Mouse (Mus musculus): Measurements from ENCODE around the gene Btnl4.
"Not testable (repeated sequence)": the region's sequence is repeated elsewhere in the genome, so short reads cannot be mapped to it uniquely, and the experiment has no call there.

The Btnl4 gene

DNA sequence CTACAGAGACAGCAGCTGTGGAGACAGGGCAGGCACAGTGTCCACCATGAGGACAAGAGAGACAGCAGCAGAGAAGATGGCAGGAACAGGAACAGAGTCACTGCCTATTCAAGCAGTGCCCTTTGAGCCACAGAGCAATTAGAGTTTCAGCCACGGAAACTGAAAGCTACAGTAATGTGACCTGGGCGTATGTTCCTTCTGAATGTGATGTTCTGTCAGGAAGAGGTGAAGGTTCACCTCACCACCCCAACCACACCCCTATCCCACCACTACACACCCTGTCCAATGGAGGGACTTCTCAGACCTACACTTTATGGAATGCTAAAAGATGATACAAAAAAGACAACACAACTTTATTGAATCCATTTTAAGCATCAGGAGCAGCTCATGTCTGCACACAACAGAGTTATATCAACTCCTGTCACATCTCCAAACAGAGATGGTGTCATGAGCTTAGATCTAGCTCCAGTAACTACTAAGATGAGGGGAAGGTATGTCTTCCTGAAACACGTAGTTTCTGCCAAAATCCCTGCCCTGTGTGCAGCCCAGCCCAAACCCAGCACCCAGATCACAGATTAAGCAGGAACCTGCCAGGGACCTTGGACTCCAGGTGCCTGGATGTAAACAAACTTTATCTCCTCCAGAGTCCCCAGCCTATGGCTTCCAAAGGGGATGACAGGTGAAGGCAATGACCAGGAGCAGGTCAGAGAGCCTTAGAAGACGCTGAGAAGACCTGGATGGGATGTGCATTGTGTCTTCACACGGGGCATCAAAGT, at the start of gene Btnl4:
Gene Btnl4 (minus strand): TSS at position 81 of the 776 bp plus-strand sequence.
- DNase-seq (ENCODE audit: low read depth, low spot score): not testable (repeated sequence)

DNA sequence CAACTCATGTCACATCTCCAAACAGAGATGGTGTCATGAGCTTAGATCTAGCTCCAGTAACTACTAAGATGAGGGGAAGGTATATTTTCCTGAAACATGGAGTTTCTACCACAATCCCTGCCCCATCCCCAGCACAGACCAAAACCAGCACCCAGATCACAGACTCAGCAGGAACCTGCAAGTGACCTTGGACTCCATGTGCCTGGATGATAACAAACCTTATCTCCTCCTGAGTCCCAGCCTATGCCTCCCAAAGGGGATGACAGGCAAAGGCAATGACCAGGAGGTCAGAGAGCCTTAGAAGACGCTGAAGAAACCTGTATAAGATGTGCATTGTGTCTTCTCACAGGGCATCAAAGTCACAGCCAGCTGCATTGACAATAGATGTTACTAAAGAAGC, 41.9 kb upstream of the Btnl4 start:
- DNase-seq (ENCODE audit: low read depth, low spot score): no peak

DNA sequence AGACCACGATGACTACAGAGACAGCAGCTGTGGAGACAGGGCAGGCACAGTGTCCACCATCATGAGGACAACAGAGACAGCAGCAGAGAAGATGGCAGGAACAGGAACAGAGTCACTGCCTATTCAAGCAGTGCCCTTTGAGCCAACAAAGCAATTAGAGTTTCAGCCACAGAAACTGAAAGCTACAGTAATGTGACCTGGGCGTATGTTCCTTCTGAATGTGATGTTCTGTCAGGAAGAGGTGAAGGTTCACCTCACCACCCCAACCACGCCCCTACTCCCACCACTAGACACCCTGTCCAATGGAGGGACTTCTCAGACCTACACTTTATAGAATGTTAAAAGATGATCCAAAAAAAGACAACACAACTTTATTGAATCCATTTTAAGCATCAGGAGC, 41.5 kb upstream of the Btnl4 start:
- not testable (repeated sequence) for DNase-seq (ENCODE audit: low read depth, low spot score)

DNA sequence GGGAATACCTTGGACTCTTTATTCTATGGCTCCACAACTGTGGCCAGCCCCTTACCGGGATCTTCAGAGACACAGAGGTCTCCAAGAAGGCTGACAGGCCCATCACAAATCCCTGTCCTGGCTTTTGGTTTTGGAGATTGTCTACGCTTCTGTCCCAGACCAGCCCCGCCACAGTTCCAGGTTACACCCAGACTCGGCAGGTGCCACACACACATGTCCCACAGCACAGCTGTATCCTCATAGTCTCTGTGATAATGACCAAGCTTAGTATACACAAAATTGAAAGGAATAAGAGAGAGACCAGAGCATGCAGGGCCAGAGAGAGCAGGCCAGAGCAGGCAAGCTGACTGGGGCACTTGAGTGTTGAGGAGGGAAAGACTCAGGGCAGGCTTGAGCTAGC, 40.7 kb upstream of the Btnl4 start:
- DNase-seq (ENCODE audit: low read depth, low spot score): no peak

DNA sequence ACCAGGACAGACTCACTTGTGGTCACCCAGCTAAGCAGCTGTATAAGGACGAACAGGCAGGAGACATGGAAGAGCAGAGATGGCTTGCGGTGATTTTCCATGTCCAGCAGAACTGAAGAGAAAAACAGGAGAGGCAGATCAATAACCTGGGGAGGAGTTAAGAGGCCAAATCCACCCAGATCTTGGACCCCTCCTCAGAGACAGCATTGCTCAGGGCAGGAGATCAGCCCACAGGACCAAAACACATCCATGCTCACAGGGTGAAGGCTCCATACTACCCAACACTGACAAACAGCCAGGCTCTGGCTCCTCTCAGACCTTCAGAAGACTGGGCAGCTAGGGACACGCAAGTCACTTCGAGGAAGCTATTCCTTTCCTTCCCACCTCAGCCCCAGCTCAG, 40.1 kb upstream of the Btnl4 start, which contains the start of gene Btnl6:
Gene Btnl6 (minus strand): TSS at position 101 of the 400 bp plus-strand sequence.
- DNase-seq (ENCODE audit: low read depth, low spot score): no peak

DNA sequence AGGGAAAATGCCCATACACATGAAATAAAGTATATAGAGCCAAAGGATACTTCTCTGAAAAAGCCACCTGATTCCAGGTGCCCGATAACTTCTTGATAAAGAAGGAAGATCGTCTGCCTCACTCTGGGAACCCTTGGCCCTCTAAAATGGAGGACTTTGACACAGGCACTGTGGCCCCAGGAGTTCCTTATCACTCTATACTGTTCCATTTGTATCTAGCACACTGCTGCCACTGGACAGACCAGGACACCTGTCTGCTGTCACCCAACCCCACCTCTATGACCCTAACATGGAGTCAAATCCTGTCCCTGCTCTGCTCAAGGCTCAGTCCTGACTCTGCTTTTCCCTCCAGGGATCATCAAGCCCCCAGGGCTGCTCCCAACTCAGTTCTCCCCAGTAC, 39.4 kb upstream of the Btnl4 start:
- DNase-seq (ENCODE audit: low read depth, low spot score): no peak

DNA sequence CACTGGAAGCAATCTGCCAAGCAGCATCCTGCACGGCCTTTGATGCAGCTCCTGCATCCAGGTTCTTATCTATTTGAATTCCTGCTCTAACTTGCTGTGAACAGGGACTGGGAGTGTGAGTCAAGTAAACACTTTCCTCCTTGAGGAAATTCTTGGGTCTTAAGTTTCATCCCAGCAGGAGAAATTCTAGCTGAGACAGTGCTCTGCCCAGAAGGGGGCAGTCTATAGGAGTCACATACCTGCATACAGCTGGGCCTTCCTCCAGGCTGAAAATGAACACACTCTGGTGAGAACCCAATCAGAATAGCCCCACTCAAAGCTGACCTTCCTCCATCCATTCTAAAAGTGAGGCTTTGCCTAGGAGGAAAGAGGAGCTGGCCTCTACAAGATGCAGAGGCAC, 34.6 kb upstream of the Btnl4 start:
- DNase-seq (ENCODE audit: low read depth, low spot score): not testable (repeated sequence)

DNA sequence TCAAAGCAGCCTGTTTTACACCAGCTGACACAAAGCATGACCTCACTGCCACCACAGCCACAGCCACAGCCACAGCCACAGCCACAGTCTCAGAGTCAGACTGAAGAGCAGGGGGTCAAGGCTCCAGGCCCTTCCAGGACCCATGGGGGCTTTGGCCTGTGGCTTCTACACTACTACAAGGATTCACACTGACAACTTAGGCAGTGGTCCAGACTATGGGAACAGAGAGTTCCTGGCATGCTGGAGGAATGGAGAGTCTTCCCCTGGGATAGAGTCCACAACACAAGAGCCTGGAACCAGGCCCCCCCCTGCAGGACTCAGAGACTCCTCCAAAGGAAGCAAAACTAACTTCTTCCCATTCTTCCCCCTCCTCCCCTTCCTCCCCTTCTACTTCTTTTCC, 30.5 kb upstream of the Btnl4 start:
- no peak for DNase-seq (ENCODE audit: low read depth, low spot score)

DNA sequence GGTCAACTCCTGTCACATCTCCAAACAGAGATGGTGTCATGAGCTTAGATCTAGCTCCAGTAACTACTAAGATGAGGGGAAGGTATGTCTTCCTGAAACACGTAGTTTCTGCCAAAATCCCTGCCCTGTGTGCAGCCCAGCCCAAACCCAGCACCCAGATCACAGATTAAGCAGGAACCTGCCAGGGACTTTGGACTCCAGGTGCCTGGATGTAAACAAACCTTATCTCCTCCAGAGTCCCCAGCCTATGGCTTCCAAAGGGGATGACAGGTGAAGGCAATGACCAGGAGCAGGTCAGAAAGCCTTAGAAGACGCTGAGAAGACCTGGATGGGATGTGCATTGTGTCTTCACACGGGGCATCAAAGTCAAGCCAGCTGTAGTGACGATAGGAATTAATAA, 20.6 kb upstream of the Btnl4 start:
- DNase-seq (ENCODE audit: low read depth, low spot score): not testable (repeated sequence)

DNA sequence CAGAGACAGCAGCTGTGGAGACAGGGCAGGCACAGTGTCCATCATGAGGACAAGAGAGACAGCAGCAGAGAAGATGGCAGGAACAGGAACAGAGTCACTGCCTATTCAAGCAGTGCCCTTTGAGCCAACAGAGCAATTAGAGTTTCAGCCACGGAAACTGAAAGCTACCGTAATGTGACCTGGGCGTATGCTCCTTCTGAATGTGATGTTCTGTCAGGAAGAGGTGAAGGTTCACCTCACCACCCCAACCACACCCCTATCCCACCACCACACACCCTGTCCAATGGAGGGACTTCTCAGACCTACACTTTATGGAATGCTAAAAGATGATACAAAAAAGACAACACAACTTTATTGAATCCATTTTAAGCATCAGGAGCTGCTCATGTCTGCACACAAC, 20.2 kb upstream of the Btnl4 start:
- DNase-seq (ENCODE audit: low read depth, low spot score): not testable (repeated sequence)

DNA sequence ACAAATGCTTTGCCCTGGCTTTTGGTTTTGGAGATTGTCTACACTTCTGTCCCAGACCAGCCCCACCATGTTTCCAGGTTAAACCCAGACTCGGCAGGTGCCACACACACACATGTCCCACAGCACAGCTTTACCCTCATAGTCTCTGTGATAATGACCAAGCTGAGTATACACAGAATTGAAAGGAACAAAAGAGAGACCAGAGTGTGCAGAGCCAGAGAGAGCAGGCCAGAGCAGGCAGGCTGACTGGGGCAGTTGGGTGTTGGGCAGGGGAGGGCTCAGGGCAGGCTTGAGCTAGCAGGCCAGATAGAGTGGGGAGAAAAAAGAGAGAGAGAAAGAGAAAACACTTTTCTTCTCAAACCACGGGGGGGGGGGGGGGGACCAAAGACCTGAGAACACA, 19.4 kb upstream of the Btnl4 start:
- no peak for DNase-seq (ENCODE audit: low read depth, low spot score)

DNA sequence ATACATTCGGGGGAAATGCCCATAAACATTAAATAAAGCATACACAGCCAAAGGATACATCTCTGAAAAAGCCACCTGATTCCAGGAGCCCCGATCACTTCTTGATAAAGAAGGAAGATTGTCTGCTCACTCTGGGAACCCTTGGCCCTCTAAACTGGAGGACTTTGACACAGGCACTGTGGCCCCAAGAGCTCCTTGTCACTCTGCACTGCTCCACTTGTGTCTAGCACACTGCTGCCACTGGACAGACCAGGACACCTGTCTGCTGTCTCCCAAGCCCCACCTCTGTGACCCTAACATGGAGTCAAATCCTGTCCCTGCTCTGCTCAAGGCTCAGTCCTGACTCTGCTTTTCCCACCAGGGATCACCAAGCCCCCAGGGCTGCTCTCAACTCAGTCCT, 18.0 kb upstream of the Btnl4 start:
- not testable (repeated sequence) for DNase-seq (ENCODE audit: low read depth, low spot score)

DNA sequence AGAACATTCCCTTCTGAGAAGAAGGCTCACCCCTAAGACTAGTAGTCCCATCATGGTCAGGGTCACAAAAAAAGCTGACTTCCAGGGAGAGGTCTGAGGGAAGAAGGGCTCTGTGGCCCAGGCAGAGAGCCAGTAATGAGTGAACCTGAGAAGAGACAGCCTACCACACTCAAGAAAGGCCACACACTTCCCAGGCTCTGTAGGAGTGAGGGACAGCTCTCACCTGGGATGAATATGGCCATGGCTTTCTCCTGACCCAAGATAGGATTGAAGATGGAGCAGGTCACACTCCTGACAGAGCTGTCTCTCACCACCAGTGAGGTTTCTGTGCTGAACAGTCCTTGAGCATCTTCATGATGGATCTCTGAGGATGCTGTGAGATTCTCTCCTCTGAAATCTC, 15.7 kb upstream of the Btnl4 start:
- no peak for DNase-seq (ENCODE audit: low read depth, low spot score)

DNA sequence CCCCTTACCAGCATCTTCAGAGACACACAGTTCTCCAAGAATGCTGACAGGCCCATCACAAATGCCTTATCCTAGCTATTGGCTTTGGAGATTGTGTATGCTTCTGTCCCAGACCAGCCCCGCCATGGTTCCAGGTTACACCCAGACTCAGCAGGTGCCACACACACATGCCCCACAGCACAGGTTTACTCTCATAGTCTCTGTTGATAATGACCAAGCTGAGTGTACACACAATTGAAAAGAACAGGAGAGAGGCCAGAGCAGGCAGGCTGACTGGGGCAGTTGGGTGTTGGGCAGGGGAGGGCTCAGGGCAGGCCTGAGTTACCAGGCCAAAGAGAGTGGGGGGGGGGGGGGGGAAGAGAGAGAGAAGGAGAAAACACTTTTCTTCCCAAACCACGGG, 691 bp downstream of the Btnl4 start:
- DNase-seq (ENCODE audit: low read depth, low spot score): no peak

DNA sequence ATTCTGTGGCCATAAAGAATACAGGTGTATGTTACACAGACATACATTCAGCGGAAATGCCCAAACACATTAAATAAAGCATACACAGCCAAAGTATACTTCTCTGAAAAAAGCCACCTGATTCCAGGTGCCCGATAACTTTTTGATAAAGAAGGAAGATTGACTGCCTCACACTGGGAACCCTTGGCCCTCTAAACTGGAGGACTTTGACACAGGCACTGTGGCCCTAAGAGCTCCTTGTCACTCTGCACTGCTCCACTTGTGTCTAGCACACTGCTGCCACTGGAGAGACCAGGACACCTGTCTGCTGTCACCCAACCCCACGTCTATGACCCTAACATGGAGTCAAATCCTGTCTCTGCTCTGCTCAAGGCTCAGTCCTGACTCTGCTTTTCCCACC, 2.1 kb downstream of the Btnl4 start:
- no peak for DNase-seq (ENCODE audit: low read depth, low spot score)

DNA sequence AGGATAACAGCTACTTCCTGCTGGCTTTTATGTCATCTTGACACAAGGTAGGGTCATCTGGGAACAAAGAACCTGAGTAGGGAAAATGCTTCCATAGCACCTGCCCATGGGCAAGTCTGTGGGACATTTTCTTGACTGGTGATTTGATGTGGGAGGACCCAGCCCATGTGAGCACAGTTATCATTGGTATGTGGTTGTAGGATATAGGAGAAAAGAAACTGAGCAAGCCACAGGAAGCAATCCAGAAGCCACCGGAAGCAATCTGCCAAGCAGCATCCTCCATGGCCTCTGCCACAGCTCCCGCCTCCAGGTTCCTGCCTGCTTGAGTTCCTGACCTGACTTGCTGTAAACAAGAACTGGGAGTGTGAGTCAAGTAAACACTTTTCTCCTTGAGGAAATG, 6.6 kb downstream of the Btnl4 start:
- DNase-seq (ENCODE audit: low read depth, low spot score): no peak

DNA sequence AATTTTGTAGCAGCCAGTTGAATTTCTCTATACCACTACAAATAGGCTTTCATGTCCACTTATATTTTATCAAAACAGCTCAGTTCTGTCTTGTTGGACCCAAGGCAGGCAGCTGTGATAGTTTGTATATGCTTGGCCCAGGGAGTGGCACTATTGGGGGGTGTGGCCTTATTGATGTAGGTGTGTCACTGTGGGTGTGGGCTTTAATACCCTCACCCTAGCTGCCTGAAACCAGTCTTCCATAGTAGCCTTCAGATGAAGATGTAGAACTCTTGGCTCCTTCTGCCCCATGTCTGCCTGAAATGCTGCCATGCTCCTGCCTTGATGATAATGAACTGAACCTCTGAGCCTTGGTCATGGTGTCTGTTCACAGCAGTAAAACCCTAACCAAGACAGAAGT, 11.2 kb downstream of the Btnl4 start:
- DNase-seq (ENCODE audit: low read depth, low spot score): not testable (repeated sequence)

DNA sequence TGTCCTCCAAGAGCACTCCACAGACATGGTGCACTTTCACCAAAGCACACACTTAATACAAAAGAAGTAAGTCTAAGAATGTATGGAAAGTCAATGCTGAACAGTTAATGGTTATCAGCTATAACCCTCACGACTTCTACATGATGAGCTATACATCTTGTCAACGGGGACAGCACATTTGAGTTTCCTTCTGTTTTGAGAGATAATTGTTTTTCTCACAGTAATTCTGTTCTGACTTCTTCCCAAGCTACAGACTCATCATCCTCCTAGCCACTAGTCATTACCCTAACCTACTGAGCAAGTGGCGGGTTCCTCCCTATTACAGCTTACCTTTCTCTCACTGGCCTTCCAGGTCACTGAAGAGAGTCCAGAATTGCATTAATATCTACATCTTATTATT, 17.9 kb downstream of the Btnl4 start:
- DNase-seq (ENCODE audit: low read depth, low spot score): no peak

DNA sequence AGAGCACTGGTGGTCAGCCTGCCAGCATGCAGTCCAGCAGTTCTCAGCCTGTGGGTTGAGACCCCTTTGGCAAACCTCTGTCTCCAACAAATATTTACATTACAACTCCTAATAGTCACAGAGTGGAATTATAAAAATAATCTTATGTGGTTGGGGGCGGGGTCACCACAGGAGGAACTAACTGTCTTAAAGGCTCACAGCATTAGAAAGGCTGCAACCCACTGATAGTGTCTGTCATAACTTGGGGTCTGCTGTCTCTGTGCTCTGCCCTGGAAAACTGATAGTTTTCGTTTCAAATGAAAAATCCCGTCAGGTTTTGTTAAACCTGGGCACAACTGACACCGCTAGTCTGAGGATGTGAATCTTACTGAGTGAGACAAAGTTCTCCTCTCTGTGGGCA, 19.4 kb downstream of the Btnl4 start:
- DNase-seq (ENCODE audit: low read depth, low spot score): no peak

DNA sequence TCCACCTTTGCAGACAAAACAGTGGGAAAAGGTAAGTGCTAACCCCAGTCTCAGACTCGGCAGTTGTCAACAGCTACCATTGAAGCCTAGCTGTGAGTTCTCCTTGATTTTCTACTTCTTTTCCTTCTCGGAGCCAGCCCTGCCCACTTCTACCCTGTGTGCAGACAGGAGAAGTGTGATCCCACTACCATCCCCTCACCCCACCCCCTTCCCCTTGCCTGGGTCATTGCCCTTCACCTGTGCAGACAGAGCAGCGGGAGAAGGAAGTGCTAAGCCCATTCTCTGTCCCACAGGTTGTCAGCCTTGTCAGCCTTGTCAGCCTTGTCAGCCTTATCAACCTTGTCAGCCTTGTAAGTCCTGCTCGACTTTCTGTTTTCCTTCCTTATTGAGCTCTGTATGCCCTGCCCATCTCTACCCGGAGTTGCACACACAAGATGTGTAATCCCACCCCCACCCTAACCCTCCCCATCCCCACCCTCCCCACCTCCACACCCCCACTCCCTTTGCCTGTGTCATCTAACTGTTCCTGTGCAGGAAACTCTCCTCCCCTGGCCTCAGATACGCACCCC, 28.6 kb downstream of the Btnl4 start:
- no peak for DNase-seq (ENCODE audit: low read depth, low spot score)

DNA sequence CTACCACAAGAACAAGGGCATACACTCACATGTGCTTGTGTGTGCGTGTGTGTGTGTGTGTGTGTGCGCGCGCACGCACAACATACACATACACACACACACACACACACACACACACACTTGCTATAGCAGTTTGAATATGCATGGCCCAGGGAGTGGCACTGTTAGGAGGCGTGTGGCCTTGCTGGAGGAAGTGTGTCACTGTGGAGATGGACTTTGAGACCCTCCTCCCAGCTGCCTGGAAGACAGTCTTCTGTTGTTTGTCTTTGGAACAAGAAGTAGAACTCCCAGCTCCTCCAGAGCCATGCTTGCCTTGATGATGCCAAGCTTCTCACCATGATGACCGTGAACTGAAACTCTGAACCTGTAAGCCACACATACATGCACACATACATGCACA, 35.1 kb downstream of the Btnl4 start:
- DNase-seq (ENCODE audit: low read depth, low spot score): no peak

DNA sequence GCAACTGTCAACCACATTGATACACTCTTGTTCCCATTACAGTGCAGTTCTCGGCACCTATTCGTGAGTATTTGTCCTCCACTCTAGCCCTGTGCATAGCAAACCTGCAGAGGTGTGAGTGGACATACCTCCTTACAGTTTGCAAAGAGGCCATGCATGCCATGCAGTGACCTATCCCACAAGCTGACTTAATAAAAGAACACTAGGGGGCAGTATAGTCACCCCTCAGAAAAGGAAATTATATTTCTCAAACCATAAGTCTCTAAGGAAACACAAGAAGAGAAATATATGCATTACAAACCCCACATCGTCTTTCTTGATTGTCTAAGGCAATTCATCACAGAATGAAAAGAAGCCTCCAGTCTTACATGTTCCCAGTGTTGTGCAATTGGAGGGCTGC, 37.3 kb downstream of the Btnl4 start:
- DNase-seq (ENCODE audit: low read depth, low spot score): peak; percentile 4

DNA sequence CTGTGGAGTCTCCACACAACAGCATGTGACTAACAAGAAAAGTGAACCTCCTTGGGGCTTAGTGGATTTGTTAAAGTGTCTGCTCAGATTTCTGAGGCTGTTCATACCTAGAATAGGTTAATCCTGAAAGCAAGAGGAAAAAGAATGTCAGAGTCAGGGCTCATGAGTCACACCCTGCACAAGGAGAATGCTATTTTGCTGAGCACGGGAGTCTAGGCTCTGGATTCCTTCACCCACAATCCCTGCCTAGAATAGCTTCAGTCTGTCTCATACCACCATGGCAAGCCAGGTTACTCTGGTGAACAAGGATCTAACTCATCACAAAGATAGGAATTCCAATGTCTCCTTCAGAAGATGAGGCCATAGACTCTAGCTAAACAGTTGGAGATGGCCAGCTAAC, 38.5 kb downstream of the Btnl4 start:
- DNase-seq (ENCODE audit: low read depth, low spot score): no peak

DNA sequence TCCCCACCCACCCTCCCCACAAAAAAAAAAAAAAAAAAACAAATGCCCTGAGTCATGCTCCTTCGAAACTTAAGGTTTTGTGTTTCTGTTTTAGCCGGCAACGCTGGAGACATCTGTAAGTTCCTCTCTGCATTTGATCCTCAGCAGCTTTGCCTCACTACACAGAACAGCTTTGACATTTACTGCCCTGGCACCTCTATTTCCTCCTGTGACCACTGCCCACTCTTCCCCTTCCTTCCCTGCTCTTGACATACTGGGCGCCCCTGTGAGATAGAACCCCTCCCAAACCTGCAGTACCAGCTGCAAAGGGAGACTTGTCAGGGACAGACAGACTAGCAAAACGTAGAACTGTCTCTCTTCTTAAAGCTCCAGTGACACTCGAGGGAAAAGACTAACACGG, 39.5 kb downstream of the Btnl4 start:
- no peak for DNase-seq (ENCODE audit: low read depth, low spot score)
